Mouse (Mus musculus) testis, adult 2 months (tissue): ENCODE measurements around the gene Msmb.

Experiments
- CTCF ChIP-seq: fragments of 200-500 bp; IDR thresholded peaks from 2 replicates; pipeline ENCODE4 v1.5.1; 2012; ENCODE audit warnings: low read depth, mild to moderate bottlenecking, inconsistent platforms, low read length, moderate library complexity; ENCODE audit not compliant: control insufficient read depth, insufficient read depth, insufficient replicate concordance
- POLR2A ChIP-seq: fragments of 200-500 bp; IDR thresholded peaks from 2 replicates; pipeline ENCODE4 v1.6.1; 2012; ENCODE audit warnings: low read depth, mild to moderate bottlenecking, inconsistent platforms, low read length, moderate library complexity; ENCODE audit not compliant: control insufficient read depth

DNA sequence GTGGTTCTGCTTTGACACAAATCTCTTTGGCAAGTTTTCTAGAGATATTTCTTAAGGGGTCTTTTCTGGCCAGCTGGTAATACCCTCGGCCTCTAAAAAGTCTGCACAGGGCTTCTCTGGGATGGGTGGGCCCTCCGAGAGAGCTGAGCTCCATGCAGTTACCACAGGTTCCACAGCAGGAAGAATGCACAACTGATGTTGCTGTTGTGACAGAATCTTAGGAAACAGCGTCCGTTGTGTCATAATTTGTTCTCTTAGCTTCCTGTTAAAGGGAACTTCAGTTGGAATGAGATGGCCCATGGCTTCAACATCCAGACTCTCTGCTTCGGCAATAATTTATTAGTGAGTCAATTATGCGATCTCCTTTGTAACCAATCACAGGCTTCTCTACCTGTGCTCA lies 12.9 kb downstream of the Msmb start:
- no peak for TF ChIP-seq CTCF
- TF ChIP-seq POLR2A: no peak
